Mouse (Mus musculus) kidney, postnatal 14 days (tissue): ENCODE measurements at regions not wholly inside any gene's neighbourhood (a gene's known extent, or its start where the extent isn't known, plus 50 kb on each side); places are given as distances from the start of the nearest gene placed in this dataset.

Source experiments
- DNase-seq: peaks from one replicate; pipeline ENCODE4 v3.0.0; 2022; ENCODE audit warnings: mixed read lengths

- DNase-seq = no peak
Measured at GRCm38 (mm10) chr3:71590840-71591239, 1376.8 kb downstream of the Sis start.

- no peak for DNase-seq
Measured at GRCm38 (mm10) chr3:71563820-71564418, 1403.7 kb downstream of the Sis start.

GRCm38 (mm10) chr3:71562901-71563300 lies 1404.8 kb downstream of the Sis start:
- DNase-seq = no peak

GRCm38 (mm10) chr3:71545821-71546220 lies 1421.8 kb downstream of the Sis start:
- no peak for DNase-seq

GRCm38 (mm10) chr3:71512860-71513259 lies 1454.8 kb downstream of the Sis start:
- DNase-seq = peak; percentile 10
